Mouse (Mus musculus): ENCODE measurements around the gene Irgq.

The Irgq gene

DNA sequence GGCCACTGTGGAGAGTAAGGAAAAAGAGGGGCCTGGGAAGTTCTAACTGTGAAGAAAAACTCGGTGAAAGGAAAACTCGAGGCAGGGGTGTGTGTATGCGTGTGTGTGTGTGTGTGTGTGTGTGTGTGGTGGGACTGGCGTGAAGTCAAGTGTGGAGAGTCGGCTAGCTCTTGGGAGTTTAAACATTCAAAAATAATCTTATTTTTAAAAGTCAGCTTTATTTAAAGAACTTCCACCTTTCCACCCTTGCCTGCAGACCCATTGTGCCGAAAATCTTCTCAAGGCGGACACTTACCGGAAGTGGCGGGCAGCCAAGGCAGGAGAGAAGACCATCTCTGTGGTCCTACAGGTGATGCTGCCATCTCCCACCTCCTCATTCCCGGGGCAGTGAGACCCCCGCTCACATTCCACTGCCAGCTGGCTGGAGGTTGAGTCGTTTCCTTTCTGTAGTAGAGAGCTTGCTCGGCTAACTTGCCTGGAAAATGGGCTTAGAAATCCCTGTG lies 17.1 kb downstream of the Irgq start:
- DNase-seq, result peak; percentile 19

DNA sequence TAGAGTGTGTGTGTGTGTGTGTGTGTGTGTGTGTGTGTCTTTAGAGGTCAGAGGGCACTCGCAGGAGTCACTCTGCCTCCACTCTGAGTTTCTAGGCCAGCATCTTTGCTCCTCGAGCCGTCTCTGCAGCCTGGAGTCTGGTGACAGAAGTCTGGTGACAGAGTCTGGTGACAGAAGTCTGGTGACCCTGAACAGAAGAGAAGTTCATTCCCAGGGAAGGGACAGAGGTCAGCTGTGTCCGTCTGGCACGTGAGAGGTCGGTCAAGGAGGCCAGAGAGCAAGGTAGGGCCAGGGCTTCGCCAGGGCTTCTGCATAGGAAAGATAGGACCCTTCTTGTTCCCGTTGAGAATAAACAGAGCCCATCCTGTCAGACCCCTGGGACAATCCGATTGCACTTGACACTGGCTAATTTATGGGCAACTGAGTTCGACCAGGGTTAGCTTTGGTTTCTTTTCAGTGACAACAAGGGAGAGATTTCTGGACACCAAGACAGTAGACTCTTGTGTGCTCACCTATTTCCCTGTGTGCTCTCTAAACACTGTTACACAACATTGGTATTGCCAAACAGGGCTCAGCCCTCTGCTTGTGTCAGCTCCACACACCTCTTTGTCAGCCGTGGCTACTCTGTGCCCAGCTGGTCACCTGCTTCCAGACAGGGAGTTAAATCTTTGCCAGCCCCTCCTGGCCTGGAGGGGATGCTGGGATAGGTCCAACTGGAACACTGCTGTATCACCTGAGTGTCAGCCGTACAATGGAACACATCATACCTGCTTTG lies 21.7 kb downstream of the Irgq start:
- no peak for DNase-seq

DNA sequence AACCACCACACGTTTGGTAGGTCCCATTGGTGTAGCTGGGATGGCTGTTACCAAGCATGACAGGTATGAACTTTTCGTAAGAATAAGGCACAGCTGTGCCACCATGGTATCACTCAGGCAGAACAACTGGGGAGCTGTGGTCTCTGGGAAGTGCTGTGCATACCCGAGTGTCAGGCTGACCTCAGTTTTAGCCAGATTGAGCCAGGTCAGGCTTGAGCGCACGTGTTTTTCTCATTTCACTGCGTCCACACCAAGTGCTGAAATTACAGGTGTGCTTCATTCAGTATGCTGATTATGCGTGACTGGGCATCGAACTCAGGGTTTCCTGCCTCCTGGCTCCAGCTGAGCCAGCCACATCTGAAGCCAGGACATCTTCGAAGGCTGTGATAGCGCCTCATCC lies 25.3 kb downstream of the Irgq start:
- peak; percentile 28 for DNase-seq

DNA sequence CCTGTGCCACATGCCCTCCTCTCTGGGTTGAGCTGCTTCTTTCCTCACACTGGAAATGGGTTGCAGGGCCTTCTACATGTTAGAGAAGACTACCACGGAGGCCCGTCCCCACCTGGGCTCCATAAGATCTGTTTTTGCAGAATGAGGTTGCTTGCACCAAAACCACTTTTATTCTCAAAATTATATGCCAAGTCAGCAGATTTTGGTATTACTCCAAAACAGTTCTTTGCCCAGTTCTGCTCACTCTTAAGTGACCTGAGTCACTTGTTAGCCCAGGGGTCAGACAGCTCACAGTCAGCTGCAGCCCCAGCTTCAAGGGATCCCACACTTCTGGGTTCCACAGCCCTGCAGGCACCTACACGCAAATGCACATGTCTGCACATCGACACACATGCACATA lies 31.0 kb downstream of the Irgq start:
- no peak for DNase-seq

DNA sequence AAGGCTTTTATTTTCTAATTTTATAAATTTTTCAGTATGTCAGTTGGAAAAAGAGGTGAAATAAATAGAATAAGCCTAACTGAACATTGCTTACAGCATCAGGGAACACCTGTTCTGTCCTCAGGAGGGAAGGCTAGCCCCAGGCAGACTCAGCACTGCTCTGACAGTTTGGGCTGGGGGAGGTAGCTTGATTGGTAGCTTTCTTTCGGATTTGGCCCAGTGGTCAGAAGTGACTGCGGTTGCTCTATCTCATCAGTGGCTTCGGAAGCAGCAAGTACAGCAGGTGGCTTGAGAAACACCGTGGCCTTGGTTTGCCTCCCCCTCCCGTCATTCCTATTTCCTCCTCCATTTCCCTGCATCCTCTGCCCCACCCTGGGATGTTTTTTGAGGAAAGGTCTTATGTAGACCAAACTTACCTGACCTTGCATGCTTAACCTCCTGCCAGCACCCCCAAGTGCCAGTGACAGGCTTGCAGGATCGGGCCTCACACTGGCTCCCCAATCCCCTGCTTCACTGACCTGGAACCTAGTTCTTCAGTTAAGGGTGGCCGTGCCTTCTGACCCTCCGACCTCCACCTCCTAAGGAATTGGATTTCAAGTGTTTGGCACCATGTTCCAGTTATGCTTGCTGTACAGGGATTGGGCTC lies 32.8 kb downstream of the Irgq start:
- no peak for DNase-seq

DNA sequence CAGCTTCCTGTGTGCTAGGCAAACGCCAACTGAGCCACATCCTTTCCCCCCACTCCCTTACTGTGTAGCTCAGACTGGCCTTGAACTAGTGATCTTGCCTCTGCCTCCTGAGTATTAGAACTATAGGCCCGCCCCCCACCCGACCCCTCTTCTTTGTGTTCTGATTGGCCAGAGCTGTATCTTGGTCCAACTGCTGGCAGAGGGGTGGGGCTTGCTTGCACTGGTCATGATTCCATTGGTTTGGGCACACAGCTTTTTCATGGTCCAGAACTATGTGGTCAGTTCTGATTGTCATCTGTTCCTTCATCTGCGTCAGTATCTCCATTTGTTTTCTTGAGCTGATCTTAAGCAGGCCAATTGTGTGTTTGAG lies 33.3 kb downstream of the Irgq start:
- DNase-seq, result no peak

DNA sequence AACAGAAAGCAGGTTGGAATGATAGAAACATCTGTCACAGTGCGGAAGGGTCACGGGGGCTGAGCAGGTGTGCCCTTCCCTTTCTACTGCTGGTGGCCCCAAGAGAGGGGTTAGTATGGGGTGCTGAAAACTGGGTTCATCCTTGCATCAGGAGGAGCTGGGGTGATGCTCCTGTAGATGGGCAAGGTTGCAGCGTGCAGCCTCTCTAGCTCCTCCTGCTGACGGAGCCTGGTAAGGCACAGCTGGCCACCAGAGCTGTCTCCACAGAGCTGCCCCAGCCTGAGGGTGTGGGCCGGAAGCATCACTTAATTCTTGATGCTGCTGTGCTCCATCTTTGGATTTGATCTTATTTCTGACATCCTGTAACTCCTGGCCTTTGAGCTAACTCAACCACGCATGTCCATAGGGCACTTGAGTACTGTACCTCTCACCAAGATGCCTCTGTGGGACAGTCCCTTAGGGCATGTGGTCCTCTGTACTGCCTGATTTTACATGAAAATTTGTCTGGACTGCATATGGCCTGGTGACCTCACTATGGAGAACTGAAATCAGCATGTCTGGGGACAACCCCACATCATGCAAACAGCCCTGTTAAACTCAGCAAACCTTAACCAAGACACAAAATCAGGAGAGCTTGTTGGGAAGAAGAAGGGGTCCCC lies 34.2 kb downstream of the Irgq start:
- DNase-seq, result peak; percentile 85

DNA sequence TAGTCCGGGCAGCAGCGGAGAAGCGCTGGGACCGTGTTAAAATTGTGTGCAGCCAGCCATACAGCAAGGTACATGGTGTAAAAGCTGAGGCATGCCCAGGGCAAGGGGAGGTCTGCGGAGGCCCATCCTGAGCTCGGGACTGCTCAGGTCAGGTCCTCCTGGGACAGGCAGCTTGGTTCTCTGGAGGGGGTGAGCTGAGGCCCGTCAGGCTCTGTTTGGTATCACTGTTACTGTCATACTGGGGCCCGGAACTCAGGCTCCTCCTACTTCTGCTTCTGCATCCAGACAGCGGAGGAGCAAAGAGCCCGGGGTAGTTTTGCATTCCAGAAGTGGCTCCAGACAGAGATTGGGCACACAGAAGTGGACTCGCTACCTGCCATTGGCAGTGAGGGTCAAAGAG lies 35.1 kb downstream of the Irgq start:
- no peak for DNase-seq

DNA sequence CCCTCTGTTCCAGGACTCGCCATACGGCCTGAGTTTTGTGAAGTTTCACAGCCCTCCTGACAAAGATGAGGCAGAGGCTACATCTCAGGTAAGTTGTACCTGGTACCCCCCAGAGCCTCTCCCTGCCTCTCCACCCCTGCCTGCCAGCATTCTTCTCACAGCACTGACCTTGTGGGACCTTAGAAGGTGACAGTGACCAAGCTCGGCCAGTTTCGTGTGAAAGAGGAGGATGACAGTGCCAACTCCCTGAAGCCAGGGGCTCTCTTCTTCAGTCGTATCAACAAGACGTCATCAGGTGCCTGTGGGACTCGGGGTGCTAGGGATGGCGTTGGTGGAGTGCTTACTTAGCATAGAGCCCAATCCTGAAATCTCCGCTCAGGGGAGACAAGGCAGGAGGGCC lies 35.7 kb downstream of the Irgq start:
- no peak for DNase-seq

DNA sequence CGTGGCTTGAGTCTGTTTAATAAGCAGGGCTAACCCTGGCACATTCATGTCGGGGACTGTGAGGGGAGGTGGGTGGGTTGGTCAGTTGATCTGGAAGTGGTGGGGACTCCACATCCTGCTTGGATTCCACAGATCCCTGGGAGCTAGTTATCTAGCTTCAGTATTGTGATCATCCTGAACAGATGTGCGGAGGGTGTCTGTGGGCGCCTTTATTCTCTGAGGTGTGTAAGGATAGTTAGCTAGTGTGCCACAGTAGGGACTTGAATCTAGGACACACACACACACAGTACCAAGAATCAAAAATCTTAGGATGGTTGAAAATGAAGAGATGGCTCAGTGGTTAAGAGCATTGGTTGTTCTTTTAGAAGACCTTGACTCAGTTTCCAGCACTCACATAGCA lies 38.0 kb downstream of the Irgq start:
- no peak for DNase-seq

DNA sequence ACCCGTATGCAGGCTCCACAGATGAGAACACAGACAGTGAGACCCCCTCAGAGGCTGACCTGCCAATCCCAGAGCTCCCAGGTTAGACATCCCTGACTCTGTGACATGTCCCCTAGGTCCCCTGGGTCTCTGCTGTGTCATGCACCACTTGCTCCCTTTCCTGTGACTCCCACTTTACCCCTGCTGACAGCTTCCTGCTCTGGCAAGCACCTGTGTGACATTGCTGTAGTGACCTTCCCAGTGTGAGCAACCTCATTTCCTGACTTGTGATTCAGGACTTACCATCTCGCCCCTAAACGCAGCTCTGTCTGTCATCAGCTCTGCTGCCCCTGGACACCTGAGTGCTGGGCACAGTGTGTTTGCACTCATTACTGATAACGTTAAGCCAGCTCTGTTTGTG lies 40.6 kb downstream of the Irgq start:
- no peak for DNase-seq

DNA sequence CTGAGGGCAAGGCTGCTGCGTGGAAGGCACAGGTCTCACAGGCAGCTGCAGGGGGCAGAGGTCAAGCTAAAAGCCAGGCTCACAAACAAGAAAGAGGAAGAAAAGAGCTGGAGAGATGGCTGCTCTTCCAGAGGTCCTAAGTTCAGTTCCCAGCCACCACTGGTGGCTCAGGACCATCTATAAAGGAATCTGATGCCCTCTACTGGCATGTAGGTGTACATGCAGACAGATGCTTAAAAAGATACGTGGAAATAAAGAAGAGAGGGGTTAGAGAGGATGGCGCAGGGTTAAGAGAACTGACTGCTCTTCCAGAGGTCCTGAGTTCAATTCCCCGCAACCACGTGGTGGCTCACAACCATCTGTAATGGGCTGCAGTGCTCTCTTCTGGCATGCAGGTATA lies 42.0 kb downstream of the Irgq start:
- DNase-seq, result no peak

DNA sequence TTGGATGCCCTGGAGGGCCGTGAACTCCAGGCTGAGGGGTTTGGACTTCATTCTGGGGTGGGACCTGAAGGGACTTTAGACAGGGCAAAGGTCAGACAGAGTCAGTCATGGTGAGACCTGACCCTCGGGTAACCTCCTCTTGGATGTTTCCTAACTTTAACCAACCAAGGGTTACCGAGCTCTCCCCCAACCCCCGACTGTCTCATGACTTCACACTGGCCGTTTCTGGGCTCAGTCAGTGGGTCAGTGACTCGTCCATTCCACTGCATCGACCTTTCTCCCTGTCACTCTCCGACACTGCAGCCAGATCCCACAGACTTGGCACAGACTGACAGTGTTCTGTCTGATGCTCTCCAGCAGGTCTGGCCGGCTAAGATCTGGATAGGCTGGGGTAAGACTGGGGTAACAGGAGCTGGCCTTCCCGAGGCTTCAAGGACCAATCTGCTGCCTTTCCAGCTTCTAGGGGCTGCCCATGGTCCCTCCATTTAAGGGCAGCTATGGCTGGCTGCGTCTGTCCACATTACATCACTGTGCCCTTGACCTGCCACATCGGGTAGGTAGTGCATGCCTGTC lies 43.8 kb downstream of the Irgq start:
- peak; percentile 67 for DNase-seq

DNA sequence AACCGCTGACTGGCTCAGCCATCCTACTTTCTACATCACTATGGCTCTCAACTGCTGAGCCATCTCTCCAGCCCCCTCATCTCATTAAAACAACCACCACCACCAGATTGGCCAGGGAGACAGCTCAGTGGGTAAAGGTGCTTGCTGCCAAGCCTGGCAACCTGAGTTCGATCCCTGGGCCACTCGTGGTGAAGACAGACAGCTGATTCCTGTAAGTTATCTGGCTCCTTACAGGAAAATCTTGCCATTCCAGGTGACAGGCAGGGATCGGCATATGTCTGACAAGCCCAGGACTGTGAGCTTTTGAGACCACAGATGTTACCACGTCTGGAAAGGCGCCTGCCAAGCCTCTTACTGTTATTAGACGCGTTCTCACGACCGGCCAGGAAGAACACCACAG lies 47.3 kb downstream of the Irgq start:
- no peak for DNase-seq

DNA sequence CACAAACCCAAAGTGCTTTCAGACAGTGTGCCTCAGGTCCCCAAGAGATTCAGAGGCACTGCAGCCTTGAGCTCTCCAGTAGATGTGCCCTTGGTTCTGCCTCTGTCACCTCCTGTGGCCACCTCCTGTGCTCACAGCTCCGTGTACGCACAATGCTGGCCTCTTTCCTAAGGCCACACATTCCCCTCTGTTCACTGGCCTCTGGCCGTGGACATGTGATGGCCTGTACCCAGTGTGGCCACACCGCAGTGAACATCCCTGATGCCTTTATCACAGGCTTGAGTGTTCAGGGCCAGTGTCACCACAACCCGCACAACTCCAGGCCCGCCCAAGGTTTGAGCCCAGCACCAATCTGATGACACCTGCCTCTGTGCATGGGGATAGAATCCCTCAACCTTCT lies 54.4 kb downstream of the Irgq start:
- DNase-seq, result no peak

DNA sequence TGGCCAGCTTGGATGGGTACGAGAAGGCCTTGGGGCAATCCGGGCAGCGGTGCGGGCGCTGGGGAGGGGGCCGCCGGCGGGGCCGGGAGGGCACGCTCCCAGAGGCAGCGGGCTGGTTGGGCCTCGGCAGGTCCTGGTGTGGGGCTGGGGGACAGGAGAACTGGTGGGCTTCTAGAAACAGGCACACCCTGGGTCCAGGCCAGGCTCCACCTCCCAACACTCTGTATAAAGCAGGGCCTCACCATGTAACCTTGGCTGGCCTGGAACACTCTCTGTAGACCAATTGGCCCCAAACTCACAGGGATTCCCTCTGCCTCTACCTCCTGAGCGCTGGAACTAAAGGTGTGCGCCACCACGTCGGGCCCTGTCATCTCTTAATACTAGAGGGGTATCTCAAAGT lies 55.5 kb downstream of the Irgq start:
- DNase-seq, result no peak

DNA sequence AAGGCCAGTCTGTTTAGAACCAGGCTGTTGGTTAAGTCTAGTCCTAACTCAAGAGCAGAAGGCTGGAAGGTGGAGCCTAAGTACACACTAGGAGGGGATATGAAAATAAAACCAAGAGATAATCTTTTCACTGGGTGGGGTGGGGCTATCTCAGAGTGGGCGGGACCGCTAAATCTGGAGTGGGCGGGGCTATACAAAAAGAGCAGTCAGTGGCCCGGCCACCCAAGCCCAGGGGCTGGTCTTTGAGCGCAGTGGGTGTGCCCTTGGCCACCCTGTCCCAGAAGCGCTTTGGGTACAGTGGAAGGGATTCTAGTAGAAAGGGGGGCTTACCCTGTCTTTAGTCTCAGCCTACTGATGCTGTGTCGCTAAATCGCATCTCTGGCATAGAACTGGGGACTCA lies 56.3 kb downstream of the Irgq start:
- DNase-seq, result peak; percentile 58

DNA sequence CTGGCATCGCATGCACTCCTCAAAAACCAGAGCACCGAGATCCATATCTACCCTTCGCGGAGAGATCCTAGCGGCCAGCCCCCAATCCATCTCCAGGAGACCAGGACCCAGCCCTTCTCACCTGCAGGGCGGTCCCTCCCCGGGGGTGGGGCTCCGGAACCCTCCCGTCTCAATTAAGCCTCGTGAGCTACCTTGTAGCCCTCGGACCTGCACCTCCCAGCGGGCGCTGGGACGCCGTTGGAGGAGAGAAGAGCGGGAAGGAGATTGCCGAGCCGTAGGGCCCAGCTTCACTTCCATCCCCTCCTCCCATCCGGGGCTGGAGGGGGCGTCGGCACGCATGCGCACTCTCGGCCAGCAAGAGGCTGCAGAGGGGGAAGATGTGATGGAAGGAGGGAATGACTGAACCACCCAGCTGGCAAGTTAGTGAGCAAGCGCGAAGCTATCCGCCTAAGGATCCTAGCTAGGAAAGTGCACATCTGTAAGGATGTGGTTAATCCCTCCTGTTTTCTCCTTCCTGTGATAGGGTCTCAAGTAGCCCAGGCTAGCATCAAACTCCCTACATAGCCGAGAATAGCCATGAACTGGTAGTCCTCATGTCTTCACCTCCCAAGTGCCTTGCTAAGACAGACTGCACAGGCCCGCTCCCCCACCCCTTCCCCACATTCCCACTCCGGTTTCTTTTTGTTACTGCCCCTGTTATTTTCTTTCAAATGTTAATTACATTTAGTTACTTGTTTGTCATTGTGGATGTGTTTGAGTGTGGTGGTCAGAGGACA lies 57.0 kb downstream of the Irgq start, which contains the start of the genes Ethe1 and Zfp575:
TSS of gene Ethe1 (plus strand) at position 214 of the 776 bp plus-strand sequence.
TSS of gene Zfp575 (minus strand) at position 312 of the 776 bp plus-strand sequence.
- peak; percentile 82 for DNase-seq

All from kidney, postnatal 10 days (tissue).